Mouse (Mus musculus) adrenal gland, postnatal 36 days (tissue): ENCODE measurements around the gene Med12l. TPM values are rescaled to one million over a fixed set of nuclear protein-coding genes. Genes with fewer than 3 reads are reported as not detected.
A peak's percentile ranks its signal among the peaks of the same experiment; 100 is the strongest.
"Not testable (repeated sequence)": the region's sequence is repeated elsewhere in the genome, so short reads cannot be mapped to it uniquely, and the experiment has no call there.

Experiments used
- DNase-seq, 2 experiments: peaks; one replicate each; pipeline ENCODE4 v3.0.0; 2021; ENCODE audit warnings: mixed read lengths in 1 of 2
- total RNA-seq, 2 experiments: library from RNA; stranded (reverse); gene quantifications; 2 replicates each; pipeline ENCODE4 v1.2.3; 2021

Gene Med12l
- total RNA-seq, 2 experiments from 2014 or later, result 12.9 to 13.3 TPM

DNA sequence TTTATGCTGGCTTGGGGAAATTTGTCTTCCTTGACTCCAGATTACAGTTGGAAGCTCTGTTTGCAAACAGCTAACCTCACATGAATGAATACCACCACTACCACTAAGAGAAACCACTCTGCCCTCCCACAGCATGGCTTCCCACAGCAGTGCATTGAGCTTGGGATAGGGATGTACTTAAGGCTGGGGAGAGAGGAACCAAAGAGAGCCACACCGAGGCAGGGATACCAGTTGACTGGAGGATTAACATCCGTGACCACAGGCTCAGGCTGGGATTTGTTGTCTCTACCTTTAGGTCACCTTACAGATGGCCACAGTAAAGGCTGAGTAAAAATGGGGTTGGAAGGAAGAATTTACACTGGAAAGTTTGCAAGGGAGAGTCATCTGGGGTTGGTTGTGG, 16.6 kb downstream of the Med12l start:
- no peak for DNase-seq

DNA sequence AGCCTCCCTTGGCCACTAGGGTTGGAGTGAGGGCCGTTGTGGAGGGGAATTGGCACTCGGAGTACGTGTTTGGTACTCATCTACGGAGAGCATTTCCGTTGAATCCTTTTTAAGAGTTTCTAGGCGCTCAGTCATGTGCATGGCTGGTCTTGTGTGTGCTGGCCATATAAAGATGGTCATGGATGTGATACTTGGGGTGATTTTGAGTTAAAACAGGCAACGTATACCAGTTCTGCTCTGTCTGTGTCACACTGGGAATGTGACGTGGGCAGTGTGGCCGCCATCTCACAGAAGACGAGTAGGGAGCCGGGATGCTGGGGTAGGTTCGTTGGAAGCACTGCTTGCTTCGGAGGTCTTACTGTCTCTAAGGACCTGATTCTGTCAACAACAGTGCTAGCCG, 17.3 kb downstream of the Med12l start:
- no peak for DNase-seq

DNA sequence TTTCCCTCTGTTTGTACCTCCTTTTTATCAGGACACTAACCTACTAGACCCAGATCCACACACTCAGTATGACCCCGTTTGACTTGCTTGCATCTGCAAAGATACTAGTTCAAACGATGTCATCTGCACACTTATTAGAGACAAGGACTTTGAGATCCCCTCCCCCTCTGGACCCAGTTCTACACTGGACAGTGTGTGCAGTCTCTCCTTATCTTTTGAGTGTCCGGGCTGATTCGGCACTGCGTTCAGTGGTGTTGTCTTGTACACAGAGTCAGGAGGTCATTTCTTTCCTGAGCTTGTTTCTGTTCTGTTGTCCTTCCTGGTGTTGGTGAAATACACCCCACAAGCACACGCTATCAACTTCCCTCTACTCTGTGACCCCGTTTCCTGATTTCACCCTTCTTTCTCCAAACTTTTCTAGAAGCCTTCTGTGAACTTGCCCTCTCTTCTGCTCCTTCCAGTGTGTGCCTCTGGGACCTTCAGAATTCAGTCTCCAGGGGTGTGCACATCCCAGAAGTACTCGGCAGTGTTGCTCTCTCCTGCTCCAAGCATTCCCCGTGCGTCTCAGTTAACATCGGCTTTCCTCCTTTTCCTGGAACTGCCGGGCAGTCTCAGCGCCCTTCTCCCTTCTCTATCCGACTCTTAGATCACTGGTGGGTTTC, 19.0 kb downstream of the Med12l start:
- DNase-seq, result no peak

DNA sequence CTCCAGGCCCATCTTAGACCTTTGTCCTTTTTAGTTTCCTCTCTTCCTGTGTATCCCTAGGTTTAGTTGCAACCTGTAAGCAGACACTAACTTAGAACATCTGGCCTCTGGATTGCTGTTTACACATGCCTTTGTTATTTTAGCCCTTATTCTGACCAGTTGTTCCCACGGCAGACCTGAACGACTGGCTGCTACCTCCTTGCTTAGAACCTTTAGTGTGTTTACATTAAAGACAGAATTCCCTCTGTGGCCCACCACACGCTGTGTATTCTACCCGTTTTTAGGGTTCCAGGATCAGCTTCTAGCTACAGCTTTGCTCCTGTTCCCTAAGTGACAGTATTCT, 19.5 kb downstream of the Med12l start:
- no peak for DNase-seq

DNA sequence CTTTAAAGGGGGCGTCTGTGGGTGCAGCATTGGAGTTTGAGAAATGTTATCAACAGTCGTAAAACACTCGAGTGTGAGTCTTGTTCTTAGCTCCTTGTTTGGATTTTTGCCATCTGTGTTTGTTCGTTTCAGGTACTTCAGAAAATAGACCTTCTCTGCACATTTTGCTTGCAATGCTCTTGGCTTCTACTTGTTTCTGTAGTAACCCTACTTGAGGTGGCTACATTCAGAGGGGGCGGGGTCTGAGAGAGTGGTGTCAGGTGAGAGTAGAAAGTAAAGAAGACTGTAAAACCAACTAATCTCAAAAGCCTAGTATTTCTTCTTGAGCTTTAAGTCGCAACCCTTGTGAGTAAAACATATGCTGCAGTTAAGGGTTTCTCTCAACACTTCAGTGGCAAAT, 23.1 kb downstream of the Med12l start:
- DNase-seq, result no peak

DNA sequence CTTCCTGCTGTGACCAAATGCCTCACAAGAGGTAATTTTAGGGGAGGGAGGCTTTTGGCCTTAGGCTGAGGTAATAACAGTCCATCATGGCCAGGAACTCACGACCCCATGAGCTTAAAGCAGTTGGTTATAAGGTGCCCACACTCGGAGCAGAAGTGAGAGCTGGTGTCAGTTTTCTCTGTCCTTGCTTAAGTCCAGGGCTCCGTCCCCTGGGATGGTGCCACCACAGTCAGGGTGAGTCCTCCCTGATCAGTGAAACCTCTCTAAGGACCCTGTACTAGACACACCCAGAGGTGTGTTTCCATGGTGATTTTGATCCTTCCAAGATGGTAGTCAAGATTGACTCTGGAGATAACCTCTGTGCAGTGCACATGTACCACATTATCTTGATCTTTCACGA, 25.4 kb downstream of the Med12l start:
- no peak for DNase-seq

DNA sequence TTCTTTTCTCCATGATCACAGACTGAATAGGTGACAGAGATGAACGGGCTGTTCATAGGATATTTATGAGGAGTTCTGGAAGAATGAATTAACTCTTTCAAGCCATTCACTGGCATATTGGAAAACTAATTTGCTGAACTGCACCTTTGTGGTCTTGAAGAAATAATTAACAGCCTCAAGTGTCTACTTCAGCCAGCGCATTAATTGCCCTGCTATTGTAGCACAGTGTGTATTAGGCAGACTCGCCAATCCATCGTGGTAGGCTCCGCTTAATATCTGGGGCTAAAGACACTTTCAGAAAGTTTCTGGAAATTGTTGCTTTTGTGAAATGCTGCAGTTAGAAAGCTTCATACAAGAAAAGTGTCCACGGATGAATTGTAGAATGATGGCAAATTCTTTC, 35.9 kb downstream of the Med12l start:
- no peak for DNase-seq

DNA sequence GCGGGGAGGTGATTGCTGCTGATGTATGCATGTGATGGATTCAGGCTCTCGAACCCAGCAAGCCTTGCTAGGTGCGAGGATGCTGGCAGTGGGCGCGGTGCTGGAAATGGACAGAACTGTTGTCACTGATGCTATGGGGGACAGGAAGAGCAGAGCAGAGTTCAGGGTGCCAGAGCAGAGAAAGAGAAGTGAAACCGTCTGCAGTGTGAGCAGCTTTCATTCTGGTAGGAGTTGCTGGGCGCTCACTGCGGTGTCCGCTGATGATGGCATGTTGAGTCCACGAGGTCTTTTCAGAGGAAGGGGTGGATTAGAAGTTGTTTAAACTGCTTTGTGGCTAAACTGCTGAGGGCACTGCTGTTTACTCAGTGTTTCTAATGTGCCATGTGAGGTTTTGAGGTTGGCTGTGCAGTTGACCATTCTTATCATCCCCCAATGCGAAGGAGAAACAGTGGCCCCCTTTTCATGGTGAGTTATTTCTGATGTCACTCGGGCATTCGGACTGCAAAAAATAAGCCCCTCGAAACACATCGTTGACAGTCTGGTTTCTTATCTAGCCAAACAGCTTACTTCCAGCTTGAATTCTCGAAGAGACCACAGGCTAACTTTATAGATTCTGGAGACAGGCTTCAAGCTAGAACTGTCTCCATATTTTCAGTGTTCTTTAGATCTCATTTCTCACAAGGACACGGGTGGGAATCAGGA, 49.4 kb downstream of the Med12l start:
- no peak for DNase-seq

DNA sequence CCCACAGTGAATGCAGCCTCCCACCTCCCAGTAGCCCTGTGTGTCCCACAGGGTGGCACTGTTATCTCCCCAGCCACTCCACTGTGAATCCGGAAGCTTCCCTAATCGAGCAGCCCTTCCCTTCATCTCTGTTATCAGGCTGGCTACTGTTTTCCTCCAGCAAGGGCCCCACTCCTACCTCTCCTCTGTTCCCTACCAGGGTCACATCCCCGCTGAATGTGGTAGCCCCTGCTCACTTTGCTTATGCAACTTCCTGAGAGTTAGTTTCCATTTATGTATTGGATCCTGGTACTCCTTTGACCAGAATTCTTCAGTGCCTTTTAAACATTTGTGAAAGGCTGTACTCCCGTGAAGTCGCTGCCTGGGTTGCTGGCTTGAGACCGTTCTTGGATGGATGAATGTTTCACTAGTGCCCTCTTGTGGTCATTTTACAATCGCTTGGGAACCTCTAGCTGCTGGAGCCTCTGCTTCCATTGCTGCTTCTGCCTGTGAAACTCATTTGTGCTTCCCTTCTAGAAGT, 53.5 kb downstream of the Med12l start:
- DNase-seq, result peak; percentile 53 to 69

DNA sequence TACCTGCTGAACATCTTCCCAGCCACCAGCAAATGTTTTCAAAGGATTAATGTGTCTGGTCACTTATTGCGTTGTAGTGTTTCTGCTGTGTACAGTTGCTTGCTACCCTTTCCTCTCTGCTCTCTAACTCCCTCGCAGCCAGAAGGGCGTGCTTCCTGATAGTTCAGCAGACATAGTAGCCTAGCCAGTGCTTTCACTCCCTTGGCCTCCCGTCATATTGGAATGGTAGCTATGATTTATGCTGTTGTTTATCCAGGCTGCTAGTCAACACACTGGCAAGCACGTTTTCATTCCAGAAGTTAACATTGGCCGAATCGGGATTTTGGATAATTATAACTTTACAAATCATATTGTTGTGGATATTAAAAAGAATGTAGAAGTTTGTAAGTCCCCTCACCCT, 54.5 kb downstream of the Med12l start:
- DNase-seq, result no peak

DNA sequence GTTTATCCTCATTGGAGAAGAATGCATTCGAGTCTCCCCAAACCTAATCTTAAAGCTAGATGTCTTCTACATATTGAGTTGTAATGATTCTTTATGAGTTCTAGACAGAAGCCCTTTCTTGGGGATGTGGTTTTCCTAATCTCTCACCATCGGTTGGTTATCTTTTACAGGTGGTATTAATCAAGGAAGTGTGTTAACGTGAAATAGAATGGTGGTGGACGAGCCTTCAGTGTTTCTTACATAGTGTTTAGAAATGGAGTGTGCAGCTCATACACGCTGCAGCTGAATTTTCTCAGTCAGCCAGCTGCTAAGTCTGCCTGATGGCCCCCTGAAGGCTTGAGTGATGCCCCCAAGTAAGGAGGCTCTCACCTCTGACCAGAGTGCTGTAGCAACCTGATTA, 56.5 kb downstream of the Med12l start:
- no peak for DNase-seq

DNA sequence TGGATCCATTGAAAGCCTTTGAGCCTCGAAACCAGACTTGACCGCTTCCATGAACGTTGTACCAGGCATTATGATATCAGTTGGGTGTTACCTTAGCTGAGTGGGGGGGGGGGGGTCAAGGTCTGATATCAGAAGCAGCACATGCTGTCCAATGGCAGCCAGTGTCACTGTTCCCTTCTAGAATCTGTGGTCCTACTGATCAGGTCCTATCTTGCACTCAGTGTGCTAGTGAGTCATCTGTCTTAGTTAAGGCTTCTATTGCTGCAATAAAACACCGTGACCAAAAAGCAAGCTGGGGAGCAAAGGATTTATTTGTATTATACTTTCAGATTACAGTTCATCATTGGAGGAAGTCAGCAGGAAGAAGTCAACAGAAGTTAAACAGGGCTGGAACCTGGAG, 57.8 kb downstream of the Med12l start:
- DNase-seq, result no peak

DNA sequence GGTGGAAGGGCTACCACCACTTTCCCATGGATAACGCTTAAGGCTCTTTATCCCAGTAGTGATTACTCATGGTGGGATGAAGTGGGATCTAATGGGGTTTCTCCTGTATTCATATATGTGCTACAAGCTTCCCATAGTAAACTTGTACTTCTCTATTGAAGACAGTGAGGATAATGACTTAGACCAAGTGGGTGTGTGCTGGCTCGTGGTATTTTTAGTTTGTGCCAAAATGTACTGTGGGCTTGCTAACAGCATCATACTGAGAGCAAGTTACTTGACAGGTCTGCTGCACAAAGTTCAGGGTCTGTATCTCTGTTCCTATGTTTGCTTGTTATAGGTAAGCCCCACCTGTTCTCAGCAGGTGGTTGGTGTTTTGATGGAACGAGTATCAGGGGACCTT, 60.3 kb downstream of the Med12l start:
- no peak for DNase-seq

DNA sequence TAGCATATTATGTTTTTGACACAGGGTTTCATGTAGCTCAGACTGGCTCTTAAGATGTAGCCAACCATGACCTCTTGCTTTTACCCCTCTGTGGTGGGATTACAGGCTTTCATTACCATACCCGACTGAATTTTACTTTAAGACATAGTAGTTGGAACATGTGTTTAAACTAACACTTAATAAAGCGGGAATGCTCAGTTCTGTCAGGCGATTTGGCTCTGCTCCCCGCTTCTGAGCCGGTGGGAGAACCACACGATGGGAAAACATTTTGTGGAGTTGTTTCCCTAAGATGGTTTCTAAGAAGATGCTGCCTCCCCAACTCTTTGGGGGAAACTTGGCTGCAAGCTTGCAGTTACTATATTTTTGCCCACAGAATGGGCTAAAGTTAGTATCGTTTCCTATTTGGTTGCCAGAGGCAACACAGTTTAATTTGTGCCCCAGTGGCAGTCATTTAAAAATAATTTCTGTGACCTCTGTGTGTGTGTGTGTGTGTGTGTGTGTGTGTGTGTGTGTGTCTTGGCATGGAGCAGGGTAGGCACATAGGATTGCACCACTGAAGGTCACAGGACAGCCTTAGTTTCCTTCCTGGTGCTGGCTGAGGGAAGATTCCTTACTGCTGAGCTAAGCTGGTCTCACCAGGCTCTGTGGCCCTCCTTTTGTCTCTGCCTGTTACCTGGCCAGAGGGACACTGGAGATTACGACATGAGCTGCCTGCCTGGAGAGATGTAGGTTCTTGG, 61.1 kb downstream of the Med12l start:
- peak in 1 of 2 experiments; percentile 8 for DNase-seq

DNA sequence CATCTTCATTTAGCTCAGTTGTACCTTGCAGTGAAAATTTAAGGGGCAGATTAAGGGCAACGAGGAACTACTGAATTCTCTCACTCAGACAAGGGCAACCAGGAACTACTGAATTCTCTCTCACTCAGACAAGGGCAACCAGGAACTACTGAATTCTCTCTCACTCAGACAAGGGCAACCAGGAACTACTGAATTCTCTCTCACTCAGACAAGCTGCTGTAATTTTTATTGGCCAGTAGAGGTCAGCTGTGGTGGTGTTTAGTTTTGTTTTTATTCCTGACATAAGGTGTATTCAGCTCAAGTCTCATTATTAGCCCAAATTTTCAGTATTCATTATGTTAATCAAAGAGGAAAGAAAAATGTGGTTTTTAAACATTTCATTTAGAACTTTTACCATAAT, 63.4 kb downstream of the Med12l start:
- not testable (repeated sequence) for DNase-seq

DNA sequence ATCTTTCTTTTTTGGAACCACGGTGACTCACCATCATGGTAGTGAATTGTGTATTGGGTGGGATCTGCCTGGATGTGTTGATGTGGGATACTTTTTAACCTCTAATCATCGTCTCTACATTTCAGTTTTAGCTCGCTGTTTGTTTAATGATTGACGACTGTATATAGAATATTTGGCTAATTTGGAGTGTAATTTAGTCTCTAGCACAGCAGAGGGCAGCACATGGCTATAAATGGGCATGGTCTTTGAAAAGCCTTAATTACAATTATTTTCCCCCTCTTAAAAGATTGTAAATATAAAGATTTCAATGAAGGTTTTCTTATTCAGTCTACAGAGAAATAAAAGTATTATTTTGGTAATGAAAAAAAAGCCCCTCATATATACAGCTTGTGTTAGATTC, 71.7 kb downstream of the Med12l start:
- peak in 1 of 2 experiments; percentile 24 for DNase-seq

DNA sequence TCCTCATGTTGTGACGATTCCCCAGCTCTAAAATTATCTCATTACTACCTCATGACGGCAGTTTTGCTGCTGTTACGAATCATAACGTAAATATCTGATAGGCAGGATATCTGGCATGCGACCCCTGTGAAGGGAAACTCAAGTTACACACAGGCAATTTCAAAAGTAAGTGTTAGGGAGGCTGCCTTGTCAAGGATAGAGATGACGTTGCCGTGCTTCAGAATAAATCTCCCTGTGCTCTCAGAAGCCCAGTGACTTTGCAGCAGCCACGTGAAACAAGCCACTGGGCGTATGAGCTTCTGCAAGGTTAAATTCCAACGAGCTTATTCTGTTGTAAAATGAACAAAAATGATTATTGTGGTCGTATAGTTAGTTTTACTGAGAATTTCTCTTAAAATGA, 73.0 kb downstream of the Med12l start:
- peak; percentile 19 to 28 for DNase-seq

DNA sequence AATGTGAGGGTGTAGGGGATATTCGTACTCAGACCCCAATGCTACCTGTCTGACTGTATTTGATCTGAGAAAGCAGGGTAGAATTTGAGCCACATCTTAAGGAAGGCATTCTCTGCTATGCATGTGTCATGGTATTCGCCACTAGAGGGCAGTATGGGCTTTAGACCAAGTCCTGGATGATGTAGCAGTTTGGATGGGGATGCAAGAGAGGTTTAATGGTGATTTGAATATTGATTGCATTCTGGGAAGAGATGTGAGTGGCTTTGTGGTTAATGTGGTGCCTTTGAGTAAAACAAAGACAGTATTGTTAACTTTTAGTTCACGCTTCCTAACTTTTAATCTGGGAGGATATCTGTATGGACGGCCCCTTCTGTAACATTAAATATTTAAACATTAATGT, 73.7 kb downstream of the Med12l start:
- DNase-seq, result peak; percentile 57 to 67

DNA sequence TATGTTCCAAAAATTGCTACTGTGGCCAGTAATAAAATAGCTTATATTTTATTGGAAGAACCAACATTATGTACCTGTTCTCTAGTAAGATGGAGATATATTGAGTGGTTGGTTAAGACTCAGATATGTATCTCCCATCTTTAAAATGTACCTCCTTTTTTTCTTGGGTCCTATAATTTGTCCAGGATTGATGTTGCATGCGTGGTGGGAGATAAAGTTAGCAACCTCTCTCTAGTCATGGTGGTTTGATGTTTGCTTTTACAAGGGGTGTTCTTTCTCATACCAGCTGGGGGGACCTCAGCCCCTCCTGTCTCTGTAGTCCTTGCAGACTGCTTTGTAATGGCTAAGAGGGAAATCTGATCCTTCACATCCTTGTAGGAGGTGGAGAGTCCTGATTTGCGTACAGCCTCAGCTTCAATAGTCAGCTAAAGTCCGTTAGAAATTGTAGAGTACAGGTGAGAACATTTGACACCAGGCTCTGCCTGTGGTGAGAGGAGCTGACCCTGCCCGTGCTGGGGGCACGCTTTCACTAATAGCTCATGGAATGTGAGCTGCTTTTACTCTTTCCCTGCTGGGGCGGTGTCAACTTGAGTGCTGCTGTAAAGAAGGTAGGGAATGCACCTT, 74.8 kb downstream of the Med12l start:
- DNase-seq, result no peak

DNA sequence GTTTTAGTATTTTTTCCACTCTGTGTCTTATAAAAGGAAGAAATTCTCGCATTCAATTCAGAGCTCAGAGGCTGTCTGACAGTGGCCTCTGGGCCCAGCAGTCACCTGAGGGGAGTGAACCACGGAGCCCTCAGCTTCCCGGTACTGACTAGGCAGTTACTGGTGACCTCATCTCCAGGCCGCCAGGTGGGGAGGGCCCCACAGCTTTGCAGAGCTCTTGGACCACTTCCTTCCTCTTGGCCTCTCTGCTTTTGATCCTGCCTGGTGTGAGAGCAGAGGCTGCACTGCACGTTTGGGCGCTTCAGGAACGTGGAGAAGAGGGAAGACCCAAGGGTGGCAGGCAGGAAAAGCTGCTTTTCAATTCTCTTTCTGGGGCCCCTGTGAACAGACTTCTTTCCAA, 75.3 kb downstream of the Med12l start:
- DNase-seq, result no peak

DNA sequence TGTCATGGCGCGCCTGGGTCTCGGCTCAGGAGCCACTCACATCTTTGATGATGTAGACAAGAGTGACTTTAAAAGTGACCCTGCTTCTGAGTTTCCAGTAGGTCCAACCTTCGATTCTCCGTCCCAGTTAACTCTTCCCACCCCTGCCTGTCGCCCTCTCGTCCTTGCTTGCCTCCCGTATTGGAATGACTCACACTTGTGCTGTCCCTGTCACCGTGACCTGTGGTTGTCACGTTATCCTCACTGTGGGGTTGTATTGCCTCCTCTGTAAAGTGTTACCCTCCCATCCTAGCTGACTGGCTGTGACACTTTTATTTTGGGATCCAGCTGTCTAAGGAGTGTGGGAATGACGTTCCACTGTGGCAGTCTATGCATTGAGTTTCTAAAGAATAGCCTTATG, 87.1 kb downstream of the Med12l start:
- DNase-seq, result peak in 1 of 2 experiments; percentile 23

DNA sequence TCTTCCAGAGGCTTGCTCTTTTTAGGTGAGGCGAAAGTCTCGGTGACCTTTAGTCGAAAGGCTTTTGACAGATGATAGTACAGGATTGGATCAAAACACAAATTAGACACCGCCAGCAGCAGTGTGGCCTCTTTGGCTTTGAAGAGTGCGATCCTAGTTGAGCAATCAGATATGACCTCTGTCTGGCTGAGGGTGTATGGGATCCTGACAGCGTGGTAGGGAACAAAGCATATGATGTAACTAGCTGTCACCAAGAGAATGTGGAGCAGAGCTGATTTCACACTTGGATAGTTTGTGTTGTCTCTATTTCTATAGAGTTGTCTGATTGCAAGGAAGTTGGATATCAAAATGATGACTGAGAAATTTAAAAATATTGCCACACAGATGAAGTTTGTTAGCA, 91.8 kb downstream of the Med12l start:
- DNase-seq, result peak in 1 of 2 experiments; percentile 12

DNA sequence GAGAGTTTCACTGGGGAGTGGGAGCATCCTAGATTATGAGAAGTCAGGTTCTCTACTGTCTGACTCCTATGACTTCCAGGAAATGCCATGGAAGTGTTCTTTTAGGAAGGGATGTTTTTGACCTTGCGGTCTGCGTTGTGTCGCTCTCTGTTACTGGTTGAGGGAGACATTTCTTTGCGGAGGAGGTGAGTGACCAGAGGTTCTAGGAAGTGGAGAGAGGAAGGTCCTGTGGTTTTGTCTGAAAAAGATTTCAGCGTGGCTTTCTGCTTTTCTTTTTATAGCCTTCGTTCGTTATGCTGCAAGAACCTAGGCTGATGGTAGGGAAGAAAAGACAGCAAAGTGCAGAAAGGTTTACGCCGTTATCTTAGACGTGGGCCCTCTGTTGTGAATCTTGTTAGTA, 92.9 kb downstream of the Med12l start:
- no peak for DNase-seq
